Mouse (Mus musculus) megakaryocyte, embryonic 14.5 days (primary cell): ENCODE measurements around the gene Fam187b.

Source experiments
- FLI1 ChIP-seq: IDR thresholded peaks from 2 replicates; pipeline ENCODE4 v1.6.1; 2012; ENCODE audit warnings: low read length, inconsistent platforms, mixed read lengths
- GATA1 ChIP-seq: IDR thresholded peaks from 3 replicates; pipeline ENCODE4 v1.6.1; 2012; ENCODE audit warnings: mixed read lengths, low read length, inconsistent platforms, borderline replicate concordance

GRCm38 (mm10) chr7:30966657-30967056, 6.9 kb upstream of the Fam187b start:
- TF ChIP-seq GATA1 (no peak), FLI1 (no peak)
